ENCODE assay signal across 27 mouse cellular contexts in the genomic region with DNA sequence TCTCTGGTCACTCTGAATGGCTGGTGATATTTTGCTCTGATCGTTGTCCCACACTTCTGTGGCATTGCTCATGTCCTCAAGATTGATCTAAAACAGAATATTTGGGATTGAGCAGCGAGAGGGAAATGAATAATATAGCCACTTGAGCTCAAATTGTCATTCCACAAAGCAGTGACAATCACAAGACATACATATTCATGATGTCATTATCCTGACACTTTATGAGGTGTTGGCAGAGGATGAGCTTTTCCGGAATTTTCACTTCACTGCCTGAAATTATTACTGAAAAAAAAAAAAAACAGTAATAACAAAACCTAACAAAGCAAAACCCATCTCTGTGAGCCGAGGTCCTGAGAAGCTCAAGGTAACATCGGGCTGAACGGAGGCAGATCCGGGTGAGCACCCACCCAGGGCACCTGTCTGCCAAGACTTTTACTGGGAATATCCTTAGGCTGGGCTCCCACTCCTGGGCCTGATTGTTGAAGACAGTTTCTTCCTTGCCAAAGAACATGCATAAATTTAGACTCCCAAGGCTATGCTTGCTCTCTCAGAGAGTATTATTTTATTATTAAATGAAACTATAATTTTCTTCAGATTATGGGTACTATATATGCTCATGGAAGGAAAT. TPM values are rescaled to one million over a fixed set of nuclear protein-coding genes. Genes with fewer than 3 reads are reported as not detected.
A peak's percentile ranks its signal among the peaks of the same experiment; 100 is the strongest.
DNase-seq lines count a peak whose midpoint lies in the region; ATAC-seq and TF ChIP-seq lines count a peak whose summit lies in the region.
"Had no signal": no experiment of that assay in that cellular context is flagged by ENCODE, and none has a peak within 500 bp of the region (broad histone marks: within the 10 kb centered on the region; RNA-seq: fewer than 3 reads in every experiment).

No protein-coding gene starts in this region.

- H3K4me2 ChIP-seq in forebrain, embryonic 13.5 days: no peak overlapping the region
- no peak overlapping the region for H3K4me2 ChIP-seq in forebrain, embryonic 12.5 days
- H3K4me2 ChIP-seq in neural tube, embryonic 13.5 days: no peak overlapping the region
- H3K4me2 ChIP-seq in neural tube, embryonic 15.5 days: no peak overlapping the region
- H3K4me2 ChIP-seq: embryonic facial prominence, embryonic 15.5 days; heart, embryonic 13.5 days; hindbrain, embryonic 15.5 days; intestine, embryonic 15.5 days; limb, embryonic 12.5 days; liver, embryonic 11.5 days had no signal

- no peaks in the 10 kb centered on the region for H3K4me1 ChIP-seq in forebrain, embryonic 13.5 days
- H3K4me1 ChIP-seq in forebrain, embryonic 12.5 days: no peaks in the 10 kb centered on the region
- 0 out of 2 replicates have a peak, but pooled peaks cover 6% of the 10 kb centered on the region for H3K4me1 ChIP-seq in neural tube, embryonic 13.5 days (replicated peaks)
- 0 out of 2 replicates have a peak, but pooled peaks cover 5% of the 10 kb centered on the region for H3K4me1 ChIP-seq in neural tube, embryonic 15.5 days
- H3K4me1 ChIP-seq: embryonic facial prominence, embryonic 15.5 days; heart, embryonic 13.5 days; hindbrain, embryonic 15.5 days; intestine, embryonic 15.5 days; limb, embryonic 12.5 days had no signal

- no peaks in the 10 kb centered on the region for H3K36me3 ChIP-seq in forebrain, embryonic 13.5 days (ENCODE audit: poor library complexity, severe bottlenecking)
- no peaks in the 10 kb centered on the region for H3K36me3 ChIP-seq in forebrain, embryonic 12.5 days (replicated peaks)
- no peaks in the 10 kb centered on the region for H3K36me3 ChIP-seq in neural tube, embryonic 13.5 days
- H3K36me3 ChIP-seq in neural tube, embryonic 15.5 days: no peaks in the 10 kb centered on the region
- H3K36me3 ChIP-seq: embryonic facial prominence, embryonic 15.5 days; heart, embryonic 13.5 days; hindbrain, embryonic 15.5 days; intestine, embryonic 15.5 days; limb, embryonic 12.5 days had no signal

- WGBS in forebrain, embryonic 13.5 days: 73% methylated on average over 7 of the region's 7 CpGs
- 81% methylated on average over 7 of the region's 7 CpGs for WGBS in forebrain, embryonic 12.5 days
- WGBS in neural tube, embryonic 13.5 days: 67% methylated on average over 7 of the region's 7 CpGs
- WGBS in neural tube, embryonic 15.5 days: 48% methylated on average over 7 of the region's 7 CpGs

- DNase-seq in layer of hippocampus, adult 2 months (ENCODE audit: low spot score in 2 of 2): no peak
- DNase-seq in layer of hippocampus, postnatal 25 days (ENCODE audit: extremely low spot score in 1 of 2, low spot score in 1 of 2): no peak
- DNase-seq in neural tube, embryonic 10.5 days (ENCODE audit: extremely low spot score, low spot score): no peak
- DNase-seq: adrenal gland, postnatal 10 days; cerebellum, adult 9-10 months; gastrocnemius, postnatal 36 days; heart, adult 2 months; kidney, adult 9 months; kidney, postnatal 14 days; liver, postnatal 0 days; right cerebral cortex, adult 18-20 months; spleen, adult 18-20 months had no signal

- H3K9ac ChIP-seq in forebrain, embryonic 13.5 days: no peak overlapping the region
- no peak overlapping the region for H3K9ac ChIP-seq in forebrain, embryonic 12.5 days
- no peak overlapping the region for H3K9ac ChIP-seq in neural tube, embryonic 13.5 days
- H3K9ac ChIP-seq in neural tube, embryonic 15.5 days (replicated peaks): no peak overlapping the region
- H3K9ac ChIP-seq: embryonic facial prominence, embryonic 15.5 days; heart, embryonic 13.5 days; hindbrain, embryonic 15.5 days; intestine, embryonic 15.5 days; limb, embryonic 12.5 days; liver, postnatal 0 days had no signal

- H3K27ac ChIP-seq in forebrain, embryonic 13.5 days: peak overlapping the region; percentile 63
- no peak overlapping the region for H3K27ac ChIP-seq in forebrain, embryonic 12.5 days
- H3K27ac ChIP-seq in layer of hippocampus, adult 2 months: peak overlapping the region; percentile 86
- H3K27ac ChIP-seq in neural tube, embryonic 13.5 days (replicated peaks): peak overlapping the region; percentile 74
- H3K27ac ChIP-seq in neural tube, embryonic 15.5 days (replicated peaks): peak overlapping the region; percentile 69; the same call in 1 of the 2 replicates
- H3K27ac ChIP-seq: embryonic facial prominence, embryonic 15.5 days; heart, adult 2 months; heart, embryonic 13.5 days; hindbrain, embryonic 15.5 days; intestine, embryonic 15.5 days; limb, embryonic 12.5 days; macrophage had no signal

- ATAC-seq in forebrain, embryonic 13.5 days: no peak; the same call in 1 of the 2 replicates
- no peak for ATAC-seq in forebrain, embryonic 12.5 days (ENCODE audit: low FRiP score)
- no peak for ATAC-seq in neural tube, embryonic 13.5 days (ENCODE audit: low read depth)
- no peak for ATAC-seq in neural tube, embryonic 15.5 days (ENCODE audit: low FRiP score)
- ATAC-seq in CD4-positive, CD25-positive, alpha-beta regulatory T cell, adult 4 months: no peak
- ATAC-seq: intestine, embryonic 15.5 days; liver, postnatal 0 days; lung, postnatal 0 days had no signal

- H3K27me3 ChIP-seq in forebrain, embryonic 13.5 days: no peaks in the 10 kb centered on the region
- no peaks in the 10 kb centered on the region for H3K27me3 ChIP-seq in forebrain, embryonic 12.5 days
- H3K27me3 ChIP-seq in neural tube, embryonic 13.5 days: no peaks in the 10 kb centered on the region
- no peaks in the 10 kb centered on the region for H3K27me3 ChIP-seq in neural tube, embryonic 15.5 days (replicated peaks)
- H3K27me3 ChIP-seq: embryonic facial prominence, embryonic 15.5 days; heart, embryonic 13.5 days; hindbrain, embryonic 15.5 days; intestine, embryonic 15.5 days; limb, embryonic 12.5 days had no signal

- H3K4me3 ChIP-seq in forebrain, embryonic 13.5 days: no peak overlapping the region
- H3K4me3 ChIP-seq in forebrain, embryonic 12.5 days (replicated peaks): no peak overlapping the region
- no peak overlapping the region for H3K4me3 ChIP-seq in layer of hippocampus, adult 2 months
- H3K4me3 ChIP-seq in neural tube, embryonic 13.5 days: no peak overlapping the region
- H3K4me3 ChIP-seq in neural tube, embryonic 15.5 days (replicated peaks): no peak overlapping the region
- H3K4me3 ChIP-seq: embryonic facial prominence, embryonic 15.5 days; heart, adult 2 months; heart, embryonic 13.5 days; hindbrain, embryonic 15.5 days; intestine, embryonic 15.5 days; limb, embryonic 12.5 days had no signal

- no peaks in the 10 kb centered on the region for H3K9me3 ChIP-seq in forebrain, embryonic 13.5 days (replicated peaks)
- H3K9me3 ChIP-seq in forebrain, embryonic 12.5 days: no peaks in the 10 kb centered on the region
- no peaks in the 10 kb centered on the region for H3K9me3 ChIP-seq in neural tube, embryonic 13.5 days
- no peaks in the 10 kb centered on the region for H3K9me3 ChIP-seq in neural tube, embryonic 15.5 days (replicated peaks)
- H3K9me3 ChIP-seq: embryonic facial prominence, embryonic 15.5 days; heart, embryonic 13.5 days; hindbrain, embryonic 15.5 days; intestine, embryonic 15.5 days; limb, embryonic 12.5 days had no signal

- TF ChIP-seq CTCF in layer of hippocampus, adult 2 months (conservative IDR thresholded peaks at IDR 0.05): no peak

RNA-seq across cellular contexts. Expression of gene Sln, which starts 53.4 kb away (rescaled TPM):
- 0.44 and 0.94 TPM in 2 replicates for polyA plus RNA-seq in forebrain, embryonic 13.5 days (2015; fragmentation: Nextera tagmentation; extraction: Ambion mirVana)
- 0.42 TPM in 1 of 2 replicates, not detected in the other for polyA plus RNA-seq in forebrain, embryonic 12.5 days (2016; fragmentation: Nextera tagmentation; extraction: Ambion mirVana)
- total RNA-seq in layer of hippocampus, adult 2 months (2021): under 1 TPM; 0.37 to 0.64 TPM
- total RNA-seq in layer of hippocampus, postnatal 25 days (2021): under 1 TPM in 1 of 2 experiments, not detected in 1; 0.94 TPM
- 3.1 and 7.5 TPM in 2 replicates for polyA plus RNA-seq in neural tube, embryonic 13.5 days (2015; fragmentation: Nextera tagmentation; extraction: Ambion mirVana)
- 8.9 and 11.3 TPM in 2 replicates for polyA plus RNA-seq in neural tube, embryonic 15.5 days (2015; fragmentation: Nextera tagmentation; extraction: Ambion mirVana)
- not detected for polyA plus RNA-seq in CD4-positive, CD25-positive, alpha-beta regulatory T cell, adult 4 months (2017; shearing (Covaris generic))
- total RNA-seq: monocyte, adult 5-6 weeks had no signal
- polyA plus RNA-seq: macrophage; urinary bladder, adult 2 months had no signal
